Mouse (Mus musculus): ENCODE results near the gene Rasal1.

Rasal1 gene

GRCm38 (mm10) chr5:120696865-120697264 lies 48.3 kb downstream of the Rasal1 start:
- DNase-seq, result no peak

- no peak for DNase-seq
Measured at GRCm38 (mm10) chr5:120698181-120698580, 49.6 kb downstream of the Rasal1 start.

GRCm38 (mm10) chr5:120698801-120699391 lies 50.3 kb downstream of the Rasal1 start:
- peak; percentile 48 for DNase-seq

- no peak for DNase-seq
Measured at GRCm38 (mm10) chr5:120700996-120701790, 52.6 kb downstream of the Rasal1 start.

GRCm38 (mm10) chr5:120702421-120702820 lies 53.8 kb downstream of the Rasal1 start:
- no peak for DNase-seq

- no peak for DNase-seq
Measured at GRCm38 (mm10) chr5:120702969-120703368, 54.4 kb downstream of the Rasal1 start.

GRCm38 (mm10) chr5:120703660-120704059 lies 55.0 kb downstream of the Rasal1 start:
- DNase-seq, result no peak

GRCm38 (mm10) chr5:120704421-120704820 lies 55.8 kb downstream of the Rasal1 start:
- DNase-seq, result no peak

GRCm38 (mm10) chr5:120706541-120706940 lies 57.9 kb downstream of the Rasal1 start:
- DNase-seq, result peak; percentile 54

GRCm38 (mm10) chr5:120706976-120707375 lies 58.4 kb downstream of the Rasal1 start:
- DNase-seq, result no peak

GRCm38 (mm10) chr5:120710161-120710825 lies 61.7 kb downstream of the Rasal1 start:
- peak; percentile 56 for DNase-seq

- no peak for DNase-seq
Measured at GRCm38 (mm10) chr5:120710826-120711248, 62.2 kb downstream of the Rasal1 start.

GRCm38 (mm10) chr5:120711416-120711815 lies 62.8 kb downstream of the Rasal1 start:
- peak; percentile 89 for DNase-seq

GRCm38 (mm10) chr5:120711827-120712226 lies 63.2 kb downstream of the Rasal1 start, which contains the start of gene Dtx1:
Dtx1 (minus strand) TSS chr5:120711927.
- DNase-seq, result no peak

- DNase-seq, result no peak
Measured at GRCm38 (mm10) chr5:120712721-120713120, 64.1 kb downstream of the Rasal1 start.

GRCm38 (mm10) chr5:120714314-120714713 lies 65.7 kb downstream of the Rasal1 start:
- DNase-seq, result peak; percentile 84

- DNase-seq, result no peak
Measured at GRCm38 (mm10) chr5:120717136-120717535, 68.5 kb downstream of the Rasal1 start.

- DNase-seq, result no peak
Measured at GRCm38 (mm10) chr5:120718600-120719378, 70.2 kb downstream of the Rasal1 start.

- DNase-seq, result no peak
Measured at GRCm38 (mm10) chr5:120721005-120721404, 72.4 kb downstream of the Rasal1 start.

GRCm38 (mm10) chr5:120725811-120726455 lies 77.3 kb downstream of the Rasal1 start:
- DNase-seq, result no peak

Measured in right cerebral cortex, adult 18-20 months (tissue).